Mouse (Mus musculus): ENCODE data around the gene Slc10a6. TPM values are rescaled to one million over a fixed set of nuclear protein-coding genes. Genes with fewer than 3 reads are reported as not detected.
A peak's percentile ranks its signal among the peaks of the same experiment; 100 is the strongest.

Gene Slc10a6
- total RNA-seq, 2 experiments from 2014 or later: 0.89 to 3.5 TPM

- Histone ChIP-seq H3K27ac (no peak overlapping the region), H3K4me3 (no peak overlapping the region)
- no peak for TF ChIP-seq CTCF (IDR thresholded peaks at IDR 0.05)
- intact Hi-C loops (cut with DNase I): loop anchor here (10.0 kb wide), 1 partner anchor 63 kb away; the partner anchor contains the start of gene 1700016H13Rik
- DNase-seq: no peak
Observed at GRCm38 (mm10) chr5:103591846-103592245, 37.4 kb downstream of the Slc10a6 start.

- intact Hi-C loops (cut with DNase I): no loop called here
- Histone ChIP-seq H3K27ac (no peak overlapping the region), H3K4me3 (no peak overlapping the region)
- peak; percentile 32; the same call in 1 of the 2 replicates for TF ChIP-seq CTCF (IDR thresholded peaks at IDR 0.05)
- no peak for DNase-seq
Observed at GRCm38 (mm10) chr5:103587219-103587618, 42.0 kb downstream of the Slc10a6 start.

GRCm38 (mm10) chr5:103579680-103580420 is 49.4 kb downstream of the Slc10a6 start:
- no peak overlapping the region for H3K27ac ChIP-seq
- peak; percentile 55 for DNase-seq
- TF ChIP-seq CTCF (IDR thresholded peaks at IDR 0.05): no peak
- H3K4me3 ChIP-seq: no peak overlapping the region
- intact Hi-C loops (cut with DNase I): no loop called here

GRCm38 (mm10) chr5:103569446-103569845 is 59.8 kb downstream of the Slc10a6 start:
- no peak for DNase-seq
- no peak overlapping the region for H3K4me3 ChIP-seq
- intact Hi-C loops (cut with DNase I): no loop called here
- TF ChIP-seq CTCF (IDR thresholded peaks at IDR 0.05): no peak
- H3K27ac ChIP-seq: no peak overlapping the region

- H3K27ac ChIP-seq: no peak overlapping the region
- no peak for DNase-seq
- TF ChIP-seq CTCF (IDR thresholded peaks at IDR 0.05): no peak
- intact Hi-C loops (cut with DNase I): no loop called here
- H3K4me3 ChIP-seq: no peak overlapping the region
Observed at GRCm38 (mm10) chr5:103568034-103568433, 61.2 kb downstream of the Slc10a6 start.

DNA sequence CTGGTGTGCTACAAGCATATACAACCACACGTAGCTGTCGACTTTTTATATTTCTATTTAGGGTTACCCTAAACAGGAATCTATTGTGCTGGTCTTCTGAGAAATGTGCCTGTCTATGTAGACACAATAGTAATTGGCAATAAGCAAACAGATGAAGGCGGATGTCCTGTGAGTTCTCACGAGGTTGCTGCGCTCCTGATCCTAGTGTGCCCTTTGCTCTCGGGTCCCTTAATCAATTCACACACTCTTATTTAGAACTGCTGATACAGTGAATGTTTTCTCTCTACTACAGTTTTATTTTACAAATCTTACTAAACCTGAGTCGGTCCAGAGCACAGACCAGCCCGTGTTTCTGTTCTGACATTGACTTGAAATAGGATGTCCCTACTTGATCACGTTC is 68.7 kb downstream of the Slc10a6 start:
- H3K27ac ChIP-seq: no peak overlapping the region
- no peak for TF ChIP-seq CTCF (IDR thresholded peaks at IDR 0.05)
- intact Hi-C loops (cut with DNase I): no loop called here
- DNase-seq: no peak
- H3K4me3 ChIP-seq: no peak overlapping the region

Other genes with a start within 250 kb of the Slc10a6 start
- 1 to 10 TPM; 1.9 to 2.9 TPM for gene Ptpn13, start 204.2 kb downstream of the Slc10a6 start, total RNA-seq (2021)
- gene 1700016H13Rik, start 26.6 kb upstream of the Slc10a6 start, total RNA-seq (2021): under 1 TPM; 0.50 to 0.94 TPM
- gene Aff1, start 63.0 kb upstream of the Slc10a6 start, total RNA-seq (2021): 10 to 100 TPM; 46.7 to 52.8 TPM